16 mouse cellular contexts compared by ENCODE assay signal in the genomic region with DNA sequence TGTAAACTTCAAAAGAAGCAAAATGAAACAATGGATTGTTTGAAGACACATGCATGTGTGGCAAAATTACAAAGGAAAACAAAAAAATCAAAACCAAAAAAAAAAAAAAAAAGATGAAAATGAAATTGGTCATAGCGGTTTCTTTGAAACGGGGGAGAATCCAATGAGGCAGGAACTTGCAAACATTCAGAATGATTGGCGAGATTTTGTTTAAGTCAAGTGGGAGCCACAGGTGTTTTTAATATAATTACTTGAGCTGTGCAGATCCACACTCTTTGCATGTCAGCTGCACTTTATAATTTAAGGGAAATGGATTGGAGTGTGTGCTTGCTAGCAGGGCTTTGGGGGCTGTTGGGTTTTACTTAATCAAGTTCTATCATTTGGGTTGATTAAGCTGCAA.
"Had no signal": no experiment of that assay in that cellular context is flagged by ENCODE, and none has a peak within 500 bp of the region (broad histone marks: within the 10 kb centered on the region; RNA-seq: fewer than 3 reads in every experiment).

No protein-coding gene starts in this region.

- H3K9ac ChIP-seq: neural tube, embryonic 13.5 days; neural tube, embryonic 15.5 days; stomach, embryonic 15.5 days had no signal

- H3K27me3 ChIP-seq: neural tube, embryonic 13.5 days; neural tube, embryonic 15.5 days; stomach, embryonic 15.5 days had no signal

- H3K36me3 ChIP-seq: neural tube, embryonic 13.5 days; neural tube, embryonic 15.5 days; stomach, embryonic 15.5 days had no signal

- H3K4me3 ChIP-seq: neural tube, embryonic 13.5 days; neural tube, embryonic 15.5 days; stomach, embryonic 15.5 days had no signal

- H3K4me2 ChIP-seq: neural tube, embryonic 13.5 days; neural tube, embryonic 15.5 days; stomach, embryonic 15.5 days had no signal

- H3K9me3 ChIP-seq: neural tube, embryonic 13.5 days; neural tube, embryonic 15.5 days; stomach, embryonic 15.5 days had no signal

- DNase-seq: retina, postnatal 1 day; right cerebral cortex, adult 18-20 months; right cerebral cortex, postnatal 14 days; right cerebral cortex, postnatal 25 days; right cerebral cortex, postnatal 4 days; spleen, adult 18-20 months; thymus, adult 18-20 months; thymus, adult 2 months; thymus, postnatal 14 days; thymus, postnatal 25 days; thymus, postnatal 36 days; thymus, postnatal 4 days had no signal

- H3K27ac ChIP-seq: neural tube, embryonic 13.5 days; neural tube, embryonic 15.5 days; stomach, embryonic 15.5 days; stomach, postnatal 0 days had no signal

- H3K4me1 ChIP-seq: neural tube, embryonic 13.5 days; neural tube, embryonic 15.5 days; stomach, embryonic 15.5 days had no signal
